Mouse (Mus musculus) kidney, adult 10 weeks (tissue): ENCODE measurements around the gene Vmn1r201. TPM values are rescaled to one million over a fixed set of nuclear protein-coding genes. Genes with fewer than 3 reads are reported as not detected.

ENCODE experiments used
- polyA plus RNA-seq: library from polyadenylated mRNA; stranded (reverse); fragments of 350-450 nt; fragmentation: Illumina TruSeq; extraction: RNeasy Lipid Tissue Mini Kit (QIAGEN cat#74804); gene quantifications from one replicate; pipeline ENCODE4 v1.2.3, GENCODE M21; 2014; ENCODE audit warnings: low read depth, low replicate concordance

Vmn1r201 gene
- not detected for polyA plus RNA-seq

DNA sequence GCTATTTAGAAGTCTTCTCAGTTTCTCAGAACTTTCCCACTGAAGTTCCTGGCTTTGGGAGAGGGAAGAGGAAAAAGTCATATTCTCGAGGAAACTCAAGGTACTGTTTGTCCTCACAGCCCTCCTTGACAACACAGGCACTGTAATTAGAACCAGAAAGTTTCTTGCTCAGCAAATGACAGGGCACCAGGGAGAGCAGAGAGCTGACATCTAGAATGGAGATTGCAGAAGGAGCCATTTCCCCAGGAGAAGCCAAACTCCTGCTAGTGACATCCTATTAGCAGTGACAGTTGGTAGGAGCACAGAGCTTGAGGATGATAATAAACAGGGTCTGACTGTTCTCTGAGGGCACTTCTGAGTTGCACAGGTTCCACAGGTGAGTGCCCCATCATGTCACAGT lies at the start of gene Vmn1r201:
Vmn1r201 (plus strand) TSS at position 301 of the 400 bp plus-strand sequence.

GRCm38 (mm10) chr13:22505281-22505680 lies 33.6 kb downstream of the Vmn1r201 start, which contains the start of gene Vmn1r202:
TSS of gene Vmn1r202 (minus strand) at chr13:22505381.

DNA sequence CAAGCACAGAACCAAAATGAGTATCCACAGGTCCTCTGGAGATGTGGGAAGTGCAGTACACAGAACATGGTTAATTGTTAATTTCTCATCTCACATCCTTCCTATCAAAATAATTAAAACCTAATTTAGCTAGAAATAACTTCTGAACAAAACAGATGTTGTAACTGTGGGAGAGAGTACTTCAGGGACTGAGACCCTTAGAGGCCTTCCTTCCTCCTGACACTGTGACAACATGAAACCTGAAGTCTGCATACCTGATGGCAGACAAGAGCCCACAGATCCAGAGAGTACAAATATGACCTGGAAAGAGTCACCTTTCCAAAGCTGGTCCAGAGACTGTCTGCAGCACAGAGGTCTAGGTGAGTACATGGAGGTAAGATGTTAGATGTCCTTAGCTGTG lies 46.1 kb downstream of the Vmn1r201 start, which contains the start of gene Vmn1r203:
Vmn1r203 (plus strand) TSS at position 301 of the 400 bp plus-strand sequence.

Other genes with a start within 250 kb of the Vmn1r201 start
- gene Vmn1r193, start 248.8 kb upstream of the Vmn1r201 start, polyA plus RNA-seq: not detected
- gene Vmn1r194, start 227.7 kb upstream of the Vmn1r201 start, polyA plus RNA-seq: not detected
- gene Vmn1r195, start 201.4 kb upstream of the Vmn1r201 start, polyA plus RNA-seq: not detected
- gene Vmn1r196, start 182.0 kb upstream of the Vmn1r201 start, polyA plus RNA-seq: not detected
- gene Vmn1r197, start 147.3 kb upstream of the Vmn1r201 start, polyA plus RNA-seq: not detected
- gene Vmn1r198, start 121.6 kb upstream of the Vmn1r201 start, polyA plus RNA-seq: not detected
- not detected for gene Vmn1r199, start 92.1 kb upstream of the Vmn1r201 start, polyA plus RNA-seq
- gene Vmn1r200, start 81.5 kb upstream of the Vmn1r201 start, polyA plus RNA-seq: not detected
- not detected for gene Vmn1r202, start 33.5 kb downstream of the Vmn1r201 start, polyA plus RNA-seq
- gene Vmn1r203, start 46.2 kb downstream of the Vmn1r201 start, polyA plus RNA-seq: not detected
- not detected for gene Vmn1r204, start 81.3 kb downstream of the Vmn1r201 start, polyA plus RNA-seq
- gene Vmn1r205, start 121.1 kb downstream of the Vmn1r201 start, polyA plus RNA-seq: not detected
- gene Vmn1r206, start 152.3 kb downstream of the Vmn1r201 start, polyA plus RNA-seq: not detected